ENCODE assay signal across 17 mouse cellular contexts in the genomic region with DNA sequence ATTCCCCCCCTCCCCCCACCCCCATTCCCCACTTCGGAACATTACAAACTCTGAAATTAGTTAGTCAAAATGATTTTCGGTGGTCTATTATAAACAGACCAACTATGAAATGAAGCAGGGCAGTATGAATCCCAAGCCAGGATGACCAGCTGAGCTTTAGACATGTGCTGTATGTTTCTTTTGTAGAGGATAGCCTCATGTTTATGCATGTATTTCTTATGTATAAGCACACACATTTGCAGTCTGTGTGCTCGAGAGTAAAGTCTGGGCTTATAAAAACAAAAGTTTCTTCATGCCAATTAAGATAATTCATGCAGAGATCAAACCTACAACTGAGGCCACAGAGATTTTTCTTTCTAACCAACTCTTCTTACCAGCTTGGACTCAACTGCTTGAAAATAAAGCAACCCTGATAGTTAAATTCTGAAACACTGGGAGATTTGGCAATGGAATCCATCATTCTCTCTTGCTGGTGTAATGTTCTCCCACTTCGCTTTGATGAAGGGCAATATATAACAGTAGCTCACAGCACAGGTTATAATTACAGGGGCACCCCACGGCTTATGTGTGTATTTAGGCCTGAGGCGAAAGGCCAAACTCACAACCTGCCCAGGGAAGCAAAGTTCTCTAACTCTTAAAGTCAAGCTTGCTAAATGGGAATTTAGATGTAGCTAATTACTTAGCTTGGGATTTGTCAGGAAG.
DNase-seq lines count a peak whose midpoint lies in the region; ATAC-seq lines count a peak whose summit lies in the region.
"Had no signal": no experiment of that assay in that cellular context is flagged by ENCODE, and none has a peak within 500 bp of the region (broad histone marks: within the 10 kb centered on the region; RNA-seq: fewer than 3 reads in every experiment).

No protein-coding gene starts in this region.

- H3K4me2 ChIP-seq in forebrain, embryonic 12.5 days, result no peak overlapping the region
- H3K4me2 ChIP-seq in forebrain, embryonic 15.5 days (replicated peaks), result no peak overlapping the region
- H3K4me2 ChIP-seq in hindbrain, embryonic 14.5 days (replicated peaks), result no peak overlapping the region
- no peak overlapping the region for H3K4me2 ChIP-seq in midbrain, embryonic 14.5 days (ENCODE audit: low read length)
- H3K4me2 ChIP-seq in kidney, embryonic 16.5 days (replicated peaks; ENCODE audit: low read depth, low read length), result no peak overlapping the region
- H3K4me2 ChIP-seq: embryonic facial prominence, embryonic 15.5 days; liver, embryonic 12.5 days; lung, embryonic 14.5 days had no signal

- no peak overlapping the region for H3K9ac ChIP-seq in forebrain, embryonic 12.5 days
- H3K9ac ChIP-seq in forebrain, embryonic 15.5 days (replicated peaks), result no peak overlapping the region
- H3K9ac ChIP-seq in hindbrain, embryonic 14.5 days, result no peak overlapping the region
- no peak overlapping the region for H3K9ac ChIP-seq in midbrain, embryonic 14.5 days (replicated peaks; ENCODE audit: low read length)
- no peak overlapping the region for H3K9ac ChIP-seq in kidney, embryonic 16.5 days (replicated peaks; ENCODE audit: low read length)
- H3K9ac ChIP-seq: embryonic facial prominence, embryonic 15.5 days; liver, embryonic 12.5 days; lung, embryonic 14.5 days had no signal

- H3K36me3 ChIP-seq in forebrain, embryonic 12.5 days (replicated peaks), result no peaks in the 10 kb centered on the region
- H3K36me3 ChIP-seq in forebrain, embryonic 15.5 days, result no peaks in the 10 kb centered on the region
- no peaks in the 10 kb centered on the region for H3K36me3 ChIP-seq in hindbrain, embryonic 14.5 days (replicated peaks; ENCODE audit: control insufficient read depth, insufficient read depth)
- H3K36me3 ChIP-seq in midbrain, embryonic 14.5 days (ENCODE audit: control insufficient read depth, insufficient read depth, low read length), result no peaks in the 10 kb centered on the region
- no peaks in the 10 kb centered on the region for H3K36me3 ChIP-seq in kidney, embryonic 16.5 days (ENCODE audit: insufficient read depth, low read length)
- H3K36me3 ChIP-seq: embryonic facial prominence, embryonic 15.5 days; liver, embryonic 12.5 days had no signal

- peaks cover 17% of the 10 kb centered on the region for H3K4me1 ChIP-seq in forebrain, embryonic 12.5 days
- peaks cover 12% of the 10 kb centered on the region for H3K4me1 ChIP-seq in forebrain, embryonic 15.5 days
- 0 out of 2 replicates have a peak, but pooled peaks cover 6% of the 10 kb centered on the region for H3K4me1 ChIP-seq in hindbrain, embryonic 14.5 days (replicated peaks; ENCODE audit: control insufficient read depth, insufficient read depth, low read length)
- 0 out of 2 replicates have a peak, but pooled peaks cover 6% of the 10 kb centered on the region for H3K4me1 ChIP-seq in midbrain, embryonic 14.5 days (ENCODE audit: control insufficient read depth, insufficient read depth, low read length)
- H3K4me1 ChIP-seq in kidney, embryonic 16.5 days (ENCODE audit: insufficient read depth, low read length), result peaks cover 7% of the 10 kb centered on the region; the same call in 1 of the 2 replicates
- H3K4me1 ChIP-seq: embryonic facial prominence, embryonic 15.5 days; liver, embryonic 12.5 days had no signal

- no peak overlapping the region for H3K4me3 ChIP-seq in forebrain, embryonic 12.5 days (replicated peaks)
- no peak overlapping the region for H3K4me3 ChIP-seq in forebrain, embryonic 15.5 days
- H3K4me3 ChIP-seq in hindbrain, embryonic 14.5 days (replicated peaks; ENCODE audit: low read length), result no peak overlapping the region
- no peak overlapping the region for H3K4me3 ChIP-seq in midbrain, embryonic 14.5 days (replicated peaks; ENCODE audit: low read depth, low read length)
- no peak overlapping the region for H3K4me3 ChIP-seq in kidney, embryonic 16.5 days (ENCODE audit: low read length)
- H3K4me3 ChIP-seq: embryonic facial prominence, embryonic 15.5 days; liver, embryonic 12.5 days had no signal

- ATAC-seq in forebrain, embryonic 12.5 days (ENCODE audit: low FRiP score), result peak; percentile 28; the same call in 1 of the 2 replicates
- ATAC-seq in forebrain, embryonic 15.5 days (replicated peaks), result peak; percentile 74
- ATAC-seq in hindbrain, embryonic 14.5 days (ENCODE audit: low FRiP score), result peak; percentile 67; the same call in 1 of the 2 replicates
- peak; percentile 66 for ATAC-seq in midbrain, embryonic 14.5 days (ENCODE audit: low FRiP score, low TSS enrichment)
- no peak for ATAC-seq in kidney, embryonic 16.5 days (ENCODE audit: low FRiP score, low TSS enrichment)
- ATAC-seq: liver, embryonic 12.5 days; Patski had no signal

- no peaks in the 10 kb centered on the region for H3K9me3 ChIP-seq in forebrain, embryonic 12.5 days
- no peaks in the 10 kb centered on the region for H3K9me3 ChIP-seq in forebrain, embryonic 15.5 days
- no peaks in the 10 kb centered on the region for H3K9me3 ChIP-seq in hindbrain, embryonic 14.5 days (ENCODE audit: control insufficient read depth, low read length)
- no peaks in the 10 kb centered on the region for H3K9me3 ChIP-seq in midbrain, embryonic 14.5 days (ENCODE audit: control insufficient read depth, low read length)
- no peaks in the 10 kb centered on the region for H3K9me3 ChIP-seq in kidney, embryonic 16.5 days (ENCODE audit: low read length)
- H3K9me3 ChIP-seq: embryonic facial prominence, embryonic 15.5 days; liver, embryonic 12.5 days had no signal

- no peak for DNase-seq in hindbrain, embryonic 14.5 days (ENCODE audit: low spot score)
- DNase-seq in midbrain, embryonic 14.5 days, result peak; percentile 31
- DNase-seq in retina, embryonic 14.5 days (ENCODE audit: low spot score), result no peak
- DNase-seq in kidney, adult 9 months, result no peak
- DNase-seq: cerebellum, adult 9-11 months; gastrocnemius, postnatal 14 days; heart, postnatal 10 days; kidney, adult 8-10 months; kidney, postnatal 4 days; lung, embryonic 14.5 days had no signal

- 43% methylated on average over 6 of the region's 6 CpGs for WGBS in forebrain, embryonic 12.5 days
- WGBS in forebrain, embryonic 15.5 days, result 31% methylated on average over 6 of the region's 6 CpGs
- WGBS in hindbrain, embryonic 14.5 days, result 32% methylated on average over 6 of the region's 6 CpGs
- 26% methylated on average over 6 of the region's 6 CpGs for WGBS in midbrain, embryonic 14.5 days
- WGBS in kidney, embryonic 16.5 days, result 61% methylated on average over 6 of the region's 6 CpGs

- H3K27ac ChIP-seq in forebrain, embryonic 12.5 days, result no peak overlapping the region
- H3K27ac ChIP-seq in forebrain, embryonic 15.5 days (replicated peaks), result no peak overlapping the region
- H3K27ac ChIP-seq in hindbrain, embryonic 14.5 days, result no peak overlapping the region
- H3K27ac ChIP-seq in midbrain, embryonic 14.5 days (replicated peaks; ENCODE audit: low read depth, low read length), result no peak overlapping the region
- no peak overlapping the region for H3K27ac ChIP-seq in kidney, embryonic 16.5 days (ENCODE audit: low read length)
- H3K27ac ChIP-seq: embryonic facial prominence, embryonic 15.5 days; liver, embryonic 12.5 days; macrophage had no signal

- H3K27me3 ChIP-seq in forebrain, embryonic 12.5 days, result no peaks in the 10 kb centered on the region
- no peaks in the 10 kb centered on the region for H3K27me3 ChIP-seq in forebrain, embryonic 15.5 days
- H3K27me3 ChIP-seq in hindbrain, embryonic 14.5 days (ENCODE audit: control insufficient read depth, insufficient read depth, low read length), result no peaks in the 10 kb centered on the region
- H3K27me3 ChIP-seq in midbrain, embryonic 14.5 days (ENCODE audit: control insufficient read depth, insufficient read depth, low read length), result no peaks in the 10 kb centered on the region
- H3K27me3 ChIP-seq in kidney, embryonic 16.5 days (ENCODE audit: insufficient read depth, low read length), result no peaks in the 10 kb centered on the region
- H3K27me3 ChIP-seq: embryonic facial prominence, embryonic 15.5 days; liver, embryonic 12.5 days; Patski had no signal
